Mouse (Mus musculus): ENCODE measurements around the gene Ttc21a. TPM values are rescaled to one million over a fixed set of nuclear protein-coding genes. Genes with fewer than 3 reads are reported as not detected.

Gene Ttc21a
- polyA plus RNA-seq, 1 experiment from 2014 or later, result 0.03 TPM

DNA sequence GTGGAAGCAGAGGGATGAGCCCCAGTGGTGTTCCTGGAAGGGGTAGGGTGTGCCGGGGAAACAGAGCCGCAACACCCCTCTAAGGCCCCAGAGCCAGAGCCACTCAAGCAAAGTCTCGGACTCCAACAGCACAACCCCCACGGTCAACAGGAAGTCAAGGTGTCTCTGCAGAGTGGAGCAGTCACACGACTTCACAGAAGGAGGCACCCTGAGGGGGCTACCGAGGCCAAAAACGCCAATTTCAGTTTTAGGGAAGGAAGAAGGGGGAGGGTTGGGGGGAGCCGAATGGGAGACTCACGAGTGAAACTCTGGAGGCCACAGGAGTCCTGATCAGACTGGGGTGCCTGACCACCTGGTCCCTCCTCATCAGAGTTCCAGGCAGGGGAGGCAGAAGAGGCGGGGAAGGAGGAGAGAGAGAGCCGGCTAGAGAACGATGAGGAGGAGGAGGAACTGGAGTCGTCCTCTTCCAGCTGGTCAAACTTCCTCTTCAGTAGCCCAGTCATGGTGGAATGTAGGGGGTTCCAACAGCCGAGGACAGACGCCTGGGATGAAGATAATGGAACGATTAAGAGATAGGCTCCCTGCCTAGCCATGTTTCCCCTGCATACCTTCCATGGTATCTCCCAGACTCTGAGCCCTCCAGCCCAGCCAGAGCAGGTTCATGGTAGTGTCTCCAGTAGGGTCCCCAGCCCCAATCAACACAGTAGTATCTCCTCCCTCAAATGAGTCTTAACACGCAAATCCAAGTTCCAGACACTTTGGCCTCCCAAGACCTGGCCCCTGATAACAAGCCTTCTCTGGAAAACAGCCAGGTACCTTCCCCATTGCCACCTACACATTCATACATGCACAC is 39.5 kb downstream of the Ttc21a start:
- no peak overlapping the region for H3K4me3 ChIP-seq (replicated peaks; ENCODE audit: low read depth, low read length)
- no peaks in the 10 kb centered on the region for H3K9me3 ChIP-seq (replicated peaks; ENCODE audit: low read length)
- H3K4me2 ChIP-seq (ENCODE audit: low read length), result peak overlapping the region; percentile 37; the same call in 1 of the 2 replicates
- H3K27ac ChIP-seq, result peak overlapping the region; percentile 66; the same call in 1 of the 2 replicates
- ATAC-seq (replicated peaks; ENCODE audit: low FRiP score, low read depth) (no peak), DNase-seq (ENCODE audit: low spot score) (no peak)
- no peaks in the 10 kb centered on the region for H3K27me3 ChIP-seq (ENCODE audit: insufficient read depth, low read length)
- WGBS, result 25% methylated on average over 17 of the region's 17 CpGs
- peaks cover 49% of the 10 kb centered on the region for H3K4me1 ChIP-seq (replicated peaks; ENCODE audit: insufficient read depth, low read length)
- peaks cover 26% of the 10 kb centered on the region for H3K36me3 ChIP-seq (ENCODE audit: insufficient read depth, low read length)
- TF ChIP-seq CTCF (IDR thresholded peaks at IDR 0.05; ENCODE audit: low read depth), result no peak
- no peak overlapping the region; the same call in 1 of the 2 replicates for H3K9ac ChIP-seq (ENCODE audit: low read depth, low read length)

DNA sequence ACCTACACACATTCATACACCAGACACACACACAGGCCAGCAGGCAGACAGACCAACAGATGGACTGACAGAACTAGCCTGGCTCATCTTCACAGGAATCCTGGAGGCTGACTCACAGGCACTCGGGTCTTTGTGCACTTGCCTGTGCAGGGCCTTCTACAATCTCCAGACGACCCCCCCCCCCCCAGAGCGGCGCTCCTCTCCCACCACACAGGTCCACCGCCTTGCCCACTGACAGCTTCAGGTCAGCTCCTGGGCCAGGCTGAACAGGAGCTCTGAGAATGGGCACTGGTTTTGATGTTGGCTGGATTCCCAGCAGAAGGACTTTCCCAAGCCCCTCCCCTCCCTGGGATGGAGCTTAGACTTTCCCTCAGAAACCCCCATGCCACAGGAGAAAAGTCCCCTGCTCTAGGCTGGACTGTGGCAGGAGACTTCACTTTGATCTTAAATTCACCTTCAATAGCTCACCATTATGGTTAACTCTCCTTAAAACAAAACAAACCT is 40.2 kb downstream of the Ttc21a start:
- no peak for TF ChIP-seq CTCF (IDR thresholded peaks at IDR 0.05; ENCODE audit: low read depth)
- no peaks in the 10 kb centered on the region for H3K9me3 ChIP-seq (replicated peaks; ENCODE audit: low read length)
- peaks cover 19% of the 10 kb centered on the region for H3K36me3 ChIP-seq (ENCODE audit: insufficient read depth, low read length)
- H3K9ac ChIP-seq (ENCODE audit: low read depth, low read length), result no peak overlapping the region
- peak overlapping the region; percentile 37 for H3K4me2 ChIP-seq (ENCODE audit: low read length)
- H3K27me3 ChIP-seq (ENCODE audit: insufficient read depth, low read length), result no peaks in the 10 kb centered on the region
- no peak for DNase-seq (ENCODE audit: low spot score)
- peak overlapping the region; percentile 66 for H3K27ac ChIP-seq
- peaks cover 56% of the 10 kb centered on the region for H3K4me1 ChIP-seq (replicated peaks; ENCODE audit: insufficient read depth, low read length)
- no peak for ATAC-seq (replicated peaks; ENCODE audit: low FRiP score, low read depth)
- H3K4me3 ChIP-seq (replicated peaks; ENCODE audit: low read depth, low read length), result no peak overlapping the region
- 38% methylated on average over 5 of the region's 5 CpGs for WGBS

DNA sequence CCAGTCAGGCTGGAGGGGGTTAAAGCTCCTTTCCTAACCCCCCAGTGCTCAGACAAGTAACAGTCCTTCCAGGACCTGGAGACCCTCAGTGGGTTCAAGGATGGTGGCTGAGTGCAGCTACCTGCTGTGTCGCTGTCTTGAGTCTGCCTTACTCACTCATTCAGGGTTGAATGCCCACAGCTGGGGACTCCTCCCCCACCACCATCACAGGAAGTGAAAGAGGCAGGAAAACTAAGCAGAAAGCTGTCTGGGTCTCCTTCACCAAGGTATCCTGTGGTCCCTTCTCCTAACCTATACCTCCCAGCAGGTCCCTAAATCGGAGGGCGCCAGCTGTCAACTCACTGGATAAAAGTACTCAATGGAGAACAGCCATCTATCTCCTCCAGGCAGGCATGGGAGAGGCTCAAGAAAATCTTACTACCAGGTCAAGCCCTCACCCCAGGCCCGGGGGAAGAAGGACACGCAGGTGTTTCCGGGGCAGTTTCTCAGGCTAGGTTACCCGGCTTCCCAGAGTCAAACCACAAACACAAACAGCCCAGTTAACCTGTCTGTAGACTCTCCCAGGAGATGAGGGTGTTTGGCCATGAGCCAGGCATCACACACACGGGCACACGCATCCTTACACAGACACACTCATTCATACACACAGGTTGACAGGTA is 40.9 kb downstream of the Ttc21a start:
- 26% methylated on average over 9 of the region's 9 CpGs for WGBS

DNA sequence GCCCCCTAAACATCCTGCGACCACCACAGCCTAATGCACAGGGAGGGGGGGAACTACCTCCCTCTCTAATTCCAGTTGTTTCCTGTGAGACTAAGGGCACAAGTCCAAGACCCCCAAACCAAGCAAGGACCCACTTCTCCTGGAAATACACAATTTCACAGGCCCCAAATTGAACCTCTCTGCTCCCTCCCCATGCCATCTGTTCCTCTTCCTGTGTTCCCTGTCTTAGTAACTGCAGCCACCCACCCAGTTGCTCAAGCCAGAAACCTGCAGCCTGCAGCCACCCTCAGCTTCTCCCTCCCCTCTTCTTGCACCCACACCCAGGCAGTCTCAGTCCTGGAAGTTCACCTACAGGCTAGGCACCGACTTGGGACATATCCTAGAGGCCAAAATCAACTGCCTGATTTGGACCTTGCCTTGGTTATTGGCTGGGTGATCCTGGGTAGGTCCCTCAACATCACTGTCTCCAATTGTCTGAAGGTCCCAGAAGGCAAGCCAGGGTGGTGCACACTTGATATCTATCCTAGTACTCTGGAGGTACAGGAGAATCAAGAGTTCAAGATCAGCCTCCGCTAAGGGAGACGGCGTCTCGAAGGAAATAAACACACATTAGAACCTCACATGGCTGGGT is 41.5 kb downstream of the Ttc21a start:
- WGBS, result 69% methylated on average over 6 of the region's 6 CpGs
- H3K4me1 ChIP-seq (replicated peaks; ENCODE audit: insufficient read depth, low read length), result peaks cover 58% of the 10 kb centered on the region
- H3K4me3 ChIP-seq (replicated peaks; ENCODE audit: low read depth, low read length), result no peak overlapping the region
- H3K36me3 ChIP-seq (ENCODE audit: insufficient read depth, low read length), result peaks cover 6% of the 10 kb centered on the region; the same call in 1 of the 2 replicates
- H3K9ac ChIP-seq (ENCODE audit: low read depth, low read length), result no peak overlapping the region
- no peaks in the 10 kb centered on the region for H3K27me3 ChIP-seq (ENCODE audit: insufficient read depth, low read length)
- no peak for DNase-seq (ENCODE audit: low spot score)
- 0 out of 2 replicates have a peak overlapping the region, but pooled peaks have one; percentile 66 for H3K27ac ChIP-seq
- TF ChIP-seq CTCF (IDR thresholded peaks at IDR 0.05; ENCODE audit: low read depth), result no peak
- H3K9me3 ChIP-seq (replicated peaks; ENCODE audit: low read length), result no peaks in the 10 kb centered on the region
- no peak overlapping the region for H3K4me2 ChIP-seq (ENCODE audit: low read length)
- no peak for ATAC-seq (replicated peaks; ENCODE audit: low FRiP score, low read depth)

More for the DNA sequence above, 40.9 kb downstream of the Ttc21a start:
- TF ChIP-seq CTCF (IDR thresholded peaks at IDR 0.05; ENCODE audit: low read depth), result no peak
- Histone ChIP-seq H3K9ac (ENCODE audit: low read depth, low read length) (no peak overlapping the region), H3K4me2 (ENCODE audit: low read length) (peak overlapping the region; percentile 37), H3K4me1 (replicated peaks; ENCODE audit: insufficient read depth, low read length) (peaks cover 56% of the 10 kb centered on the region), H3K27me3 (ENCODE audit: insufficient read depth, low read length) (no peaks in the 10 kb centered on the region), H3K9me3 (replicated peaks; ENCODE audit: low read length) (no peaks in the 10 kb centered on the region), H3K4me3 (replicated peaks; ENCODE audit: low read depth, low read length) (no peak overlapping the region), H3K36me3 (ENCODE audit: insufficient read depth, low read length) (peaks cover 12% of the 10 kb centered on the region), H3K27ac (peak overlapping the region; percentile 66)
- ATAC-seq (replicated peaks; ENCODE audit: low FRiP score, low read depth) (no peak), DNase-seq (ENCODE audit: low spot score) (peak; percentile 41)

DNA sequence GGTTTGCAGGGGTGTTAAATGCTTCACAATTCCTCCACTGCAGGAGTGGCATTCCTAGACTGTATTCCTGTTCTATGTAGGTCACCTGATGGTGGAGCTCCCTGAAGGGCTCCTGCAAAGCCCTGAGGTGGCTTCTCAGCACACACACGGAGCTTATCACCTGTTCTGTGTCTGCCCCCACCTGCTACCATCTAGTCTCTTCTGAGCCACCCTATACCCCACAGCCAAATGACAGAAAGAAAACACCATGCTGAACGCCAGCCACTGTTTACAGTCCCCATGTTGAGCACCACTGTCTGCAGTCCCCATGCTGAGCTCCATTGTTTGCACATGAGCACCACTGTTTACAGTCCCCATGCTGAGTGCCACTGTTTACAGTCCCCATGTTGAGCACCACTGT is 42.3 kb downstream of the Ttc21a start:
- DNase-seq (ENCODE audit: low spot score) (no peak), ATAC-seq (replicated peaks; ENCODE audit: low FRiP score, low read depth) (no peak)
- no peak overlapping the region for H3K27ac ChIP-seq
- H3K4me2 ChIP-seq (ENCODE audit: low read length), result no peak overlapping the region
- peaks cover 59% of the 10 kb centered on the region for H3K4me1 ChIP-seq (replicated peaks; ENCODE audit: insufficient read depth, low read length)
- no peaks in the 10 kb centered on the region for H3K36me3 ChIP-seq (ENCODE audit: insufficient read depth, low read length)
- no peaks in the 10 kb centered on the region for H3K27me3 ChIP-seq (ENCODE audit: insufficient read depth, low read length)
- H3K9me3 ChIP-seq (replicated peaks; ENCODE audit: low read length), result no peaks in the 10 kb centered on the region
- H3K9ac ChIP-seq (ENCODE audit: low read depth, low read length), result no peak overlapping the region
- no peak for TF ChIP-seq CTCF (IDR thresholded peaks at IDR 0.05; ENCODE audit: low read depth)
- no peak overlapping the region for H3K4me3 ChIP-seq (replicated peaks; ENCODE audit: low read depth, low read length)
- WGBS, result 88% methylated on average over 2 of the region's 2 CpGs

DNA sequence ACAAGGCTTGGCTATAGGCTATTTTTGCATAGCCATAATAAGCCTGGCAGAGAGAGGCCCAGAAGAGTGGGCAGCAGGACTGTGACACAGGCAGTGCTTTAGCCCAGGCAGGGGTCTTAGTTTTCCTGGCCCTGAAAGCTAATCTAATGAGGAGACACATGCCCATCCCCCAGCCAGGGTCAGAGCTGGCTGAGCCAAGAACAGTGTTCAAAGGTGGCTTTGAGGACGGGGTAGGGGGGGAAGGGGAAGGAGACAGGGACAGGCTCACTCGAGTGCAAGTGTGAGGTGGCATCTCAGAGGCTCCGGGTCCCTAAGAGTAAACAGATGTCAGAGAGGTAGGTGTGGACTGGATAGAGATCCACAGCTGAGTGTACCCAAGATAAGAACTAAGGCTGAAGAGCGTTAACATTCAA is 43.4 kb downstream of the Ttc21a start:
- ATAC-seq (replicated peaks; ENCODE audit: low FRiP score, low read depth), result no peak
- no peaks in the 10 kb centered on the region for H3K36me3 ChIP-seq (ENCODE audit: insufficient read depth, low read length)
- H3K4me1 ChIP-seq (replicated peaks; ENCODE audit: insufficient read depth, low read length), result peaks cover 59% of the 10 kb centered on the region
- peak overlapping the region; percentile 91 for H3K4me2 ChIP-seq (ENCODE audit: low read length)
- H3K27me3 ChIP-seq (ENCODE audit: insufficient read depth, low read length), result no peaks in the 10 kb centered on the region
- WGBS, result 8% methylated on average over 4 of the region's 4 CpGs
- H3K9ac ChIP-seq (ENCODE audit: low read depth, low read length), result 0 out of 2 replicates have a peak overlapping the region, but pooled peaks have one; percentile 28
- peak overlapping the region; percentile 84; the same call in 1 of the 2 replicates for H3K4me3 ChIP-seq (replicated peaks; ENCODE audit: low read depth, low read length)
- H3K9me3 ChIP-seq (replicated peaks; ENCODE audit: low read length), result no peaks in the 10 kb centered on the region
- no peak for TF ChIP-seq CTCF (IDR thresholded peaks at IDR 0.05; ENCODE audit: low read depth)
- no peak for DNase-seq (ENCODE audit: low spot score)
- peak overlapping the region; percentile 96 for H3K27ac ChIP-seq
